In genomic region chr16:73038552-73038951, GRCm38 (mm10) we compare ENCODE assay signal across 20 mouse cellular contexts.
DNase-seq lines count a peak whose midpoint lies in the region; ATAC-seq and TF ChIP-seq lines count a peak whose summit lies in the region.
"Had no signal": no experiment of that assay in that cellular context is flagged by ENCODE, and none has a peak within 500 bp of the region (broad histone marks: within the 10 kb centered on the region; RNA-seq: fewer than 3 reads in every experiment).

No protein-coding gene starts in this region.

- H3K4me1 ChIP-seq in intestine, embryonic 15.5 days (replicated peaks), result no peaks in the 10 kb centered on the region
- H3K4me1 ChIP-seq in intestine, postnatal 0 days (replicated peaks; ENCODE audit: control insufficient read depth, insufficient read depth, low read length), result no peaks in the 10 kb centered on the region
- H3K4me1 ChIP-seq in neural tube, embryonic 11.5 days (ENCODE audit: control insufficient read depth, insufficient read depth, low read length), result no peaks in the 10 kb centered on the region
- no peaks in the 10 kb centered on the region for H3K4me1 ChIP-seq in neural tube, embryonic 15.5 days
- no peaks in the 10 kb centered on the region for H3K4me1 ChIP-seq in intestine, embryonic 16.5 days (ENCODE audit: control insufficient read depth, insufficient read depth, low read length)
- no peaks in the 10 kb centered on the region for H3K4me1 ChIP-seq in kidney, embryonic 15.5 days
- H3K4me1 ChIP-seq: embryonic facial prominence, embryonic 10.5 days; forebrain, embryonic 13.5 days; heart, embryonic 12.5 days had no signal

- TF ChIP-seq CTCF in intestine, postnatal 0 days (IDR thresholded peaks at IDR 0.05; ENCODE audit: low read depth), result no peak

- no peak overlapping the region for H3K9ac ChIP-seq in intestine, embryonic 15.5 days
- H3K9ac ChIP-seq in intestine, postnatal 0 days (ENCODE audit: low read depth, low read length), result no peak overlapping the region
- H3K9ac ChIP-seq in neural tube, embryonic 11.5 days (ENCODE audit: low read length), result no peak overlapping the region
- H3K9ac ChIP-seq in neural tube, embryonic 15.5 days (replicated peaks), result no peak overlapping the region
- no peak overlapping the region for H3K9ac ChIP-seq in intestine, embryonic 16.5 days (ENCODE audit: low read depth, low read length)
- H3K9ac ChIP-seq in kidney, embryonic 15.5 days, result no peak overlapping the region
- H3K9ac ChIP-seq: forebrain, embryonic 13.5 days; forebrain, postnatal 0 days; heart, embryonic 12.5 days; hindbrain, embryonic 14.5 days had no signal

- H3K27ac ChIP-seq in intestine, embryonic 15.5 days, result no peak overlapping the region
- H3K27ac ChIP-seq in intestine, postnatal 0 days (ENCODE audit: low read depth, low read length), result no peak overlapping the region
- H3K27ac ChIP-seq in neural tube, embryonic 11.5 days (ENCODE audit: low read depth, low read length), result no peak overlapping the region
- no peak overlapping the region for H3K27ac ChIP-seq in neural tube, embryonic 15.5 days (replicated peaks)
- H3K27ac ChIP-seq in intestine, embryonic 16.5 days (ENCODE audit: low read length), result no peak overlapping the region
- H3K27ac ChIP-seq in kidney, embryonic 15.5 days, result no peak overlapping the region
- H3K27ac ChIP-seq: embryonic facial prominence, embryonic 10.5 days; forebrain, embryonic 13.5 days; gastrocnemius, adult 2 months; hindbrain, embryonic 14.5 days had no signal

- no peak for DNase-seq in neural tube, embryonic 11.5 days (ENCODE audit: low spot score)
- peak; percentile 66 for DNase-seq in embryo, embryonic 10 days (ENCODE audit: low spot score)
- no peak for DNase-seq in frontal cortex, postnatal 14 days (ENCODE audit: low spot score in 2 of 2)
- DNase-seq: adrenal gland, adult 8-10 months; cerebellum, adult 2 months; cerebellum, postnatal 10 days; forebrain, postnatal 0 days; gastrocnemius, adult 2 months; gastrocnemius, postnatal 25 days had no signal

- H3K9me3 ChIP-seq in intestine, embryonic 15.5 days, result no peaks in the 10 kb centered on the region
- H3K9me3 ChIP-seq in intestine, postnatal 0 days (ENCODE audit: control insufficient read depth), result no peaks in the 10 kb centered on the region
- no peaks in the 10 kb centered on the region; the same call in 1 of the 2 replicates for H3K9me3 ChIP-seq in neural tube, embryonic 11.5 days (ENCODE audit: control insufficient read depth, low read length)
- H3K9me3 ChIP-seq in neural tube, embryonic 15.5 days (replicated peaks), result peaks cover 6% of the 10 kb centered on the region; the same call in 1 of the 2 replicates
- no peaks in the 10 kb centered on the region for H3K9me3 ChIP-seq in intestine, embryonic 16.5 days (ENCODE audit: control insufficient read depth, low read length)
- 0 out of 2 replicates have a peak, but pooled peaks cover 5% of the 10 kb centered on the region for H3K9me3 ChIP-seq in kidney, embryonic 15.5 days (replicated peaks)
- H3K9me3 ChIP-seq: forebrain, embryonic 13.5 days had no signal

- no peaks in the 10 kb centered on the region for H3K27me3 ChIP-seq in intestine, embryonic 15.5 days (replicated peaks)
- H3K27me3 ChIP-seq in intestine, postnatal 0 days (replicated peaks; ENCODE audit: control insufficient read depth, insufficient read depth, low read length), result no peaks in the 10 kb centered on the region
- no peaks in the 10 kb centered on the region for H3K27me3 ChIP-seq in neural tube, embryonic 11.5 days (ENCODE audit: control insufficient read depth, insufficient read depth, low read length)
- H3K27me3 ChIP-seq in neural tube, embryonic 15.5 days (replicated peaks), result no peaks in the 10 kb centered on the region
- H3K27me3 ChIP-seq in intestine, embryonic 16.5 days (replicated peaks; ENCODE audit: control insufficient read depth, insufficient read depth, low read length), result no peaks in the 10 kb centered on the region
- no peaks in the 10 kb centered on the region for H3K27me3 ChIP-seq in kidney, embryonic 15.5 days
- H3K27me3 ChIP-seq: CH12.LX; forebrain, embryonic 13.5 days; heart, embryonic 12.5 days had no signal

- WGBS in intestine, embryonic 15.5 days, result 53% methylated on average over 7 of the region's 7 CpGs
- 39% methylated on average over 7 of the region's 7 CpGs for WGBS in intestine, postnatal 0 days
- WGBS in neural tube, embryonic 11.5 days, result 38% methylated on average over 7 of the region's 7 CpGs
- WGBS in neural tube, embryonic 15.5 days, result 33% methylated on average over 7 of the region's 7 CpGs
- 48% methylated on average over 7 of the region's 7 CpGs for WGBS in intestine, embryonic 16.5 days
- 53% methylated on average over 7 of the region's 7 CpGs for WGBS in kidney, embryonic 15.5 days

- H3K36me3 ChIP-seq in intestine, embryonic 15.5 days, result 0 out of 2 replicates have a peak, but pooled peaks cover 2% of the 10 kb centered on the region
- no peaks in the 10 kb centered on the region for H3K36me3 ChIP-seq in intestine, postnatal 0 days (ENCODE audit: control insufficient read depth, insufficient read depth)
- peaks cover 3% of the 10 kb centered on the region for H3K36me3 ChIP-seq in neural tube, embryonic 11.5 days (ENCODE audit: control insufficient read depth, insufficient read depth, low read length)
- H3K36me3 ChIP-seq in neural tube, embryonic 15.5 days, result peaks cover 22% of the 10 kb centered on the region
- peaks cover 3% of the 10 kb centered on the region; the same call in 1 of the 2 replicates for H3K36me3 ChIP-seq in intestine, embryonic 16.5 days (ENCODE audit: control insufficient read depth, insufficient read depth, low read length)
- H3K36me3 ChIP-seq in kidney, embryonic 15.5 days, result peaks cover 52% of the 10 kb centered on the region

- no peak overlapping the region for H3K4me3 ChIP-seq in intestine, embryonic 15.5 days (replicated peaks)
- H3K4me3 ChIP-seq in intestine, postnatal 0 days (ENCODE audit: low read depth, low read length), result no peak overlapping the region
- no peak overlapping the region for H3K4me3 ChIP-seq in neural tube, embryonic 11.5 days (ENCODE audit: low read depth, low read length)
- no peak overlapping the region for H3K4me3 ChIP-seq in neural tube, embryonic 15.5 days (replicated peaks)
- no peak overlapping the region for H3K4me3 ChIP-seq in intestine, embryonic 16.5 days (ENCODE audit: low read length)
- no peak overlapping the region for H3K4me3 ChIP-seq in kidney, embryonic 15.5 days (replicated peaks)
- H3K4me3 ChIP-seq: embryonic facial prominence, embryonic 10.5 days; forebrain, embryonic 13.5 days; gastrocnemius, adult 2 months; heart, embryonic 12.5 days had no signal

- no peak overlapping the region for H3K4me2 ChIP-seq in intestine, embryonic 15.5 days (replicated peaks)
- no peak overlapping the region for H3K4me2 ChIP-seq in intestine, postnatal 0 days (replicated peaks; ENCODE audit: low read depth)
- no peak overlapping the region for H3K4me2 ChIP-seq in neural tube, embryonic 11.5 days (ENCODE audit: low read depth)
- H3K4me2 ChIP-seq in neural tube, embryonic 15.5 days, result no peak overlapping the region
- H3K4me2 ChIP-seq in intestine, embryonic 16.5 days (ENCODE audit: low read depth, low read length), result no peak overlapping the region
- H3K4me2 ChIP-seq in kidney, embryonic 15.5 days, result no peak overlapping the region
- H3K4me2 ChIP-seq: forebrain, embryonic 13.5 days; heart, embryonic 12.5 days; hindbrain, embryonic 14.5 days had no signal

- ATAC-seq in intestine, embryonic 15.5 days, result 0 out of 2 replicates have a peak, but pooled peaks have one; percentile 25
- ATAC-seq in intestine, postnatal 0 days, result no peak
- peak; percentile 38; the same call in 1 of the 2 replicates for ATAC-seq in neural tube, embryonic 11.5 days (ENCODE audit: insufficient read depth, low FRiP score, low TSS enrichment)
- ATAC-seq in neural tube, embryonic 15.5 days (ENCODE audit: low FRiP score), result no peak
- peak; percentile 44; the same call in 1 of the 2 replicates for ATAC-seq in intestine, embryonic 16.5 days
- ATAC-seq in kidney, embryonic 15.5 days (replicated peaks; ENCODE audit: low FRiP score), result no peak
- ATAC-seq: forebrain, embryonic 13.5 days; forebrain, postnatal 0 days; Patski had no signal

Comparison
In these comparisons a context has a peak if more than half of its experiments do, and no peak if none do; other contexts are left out.
1. ATAC-seq: peak in intestine, embryonic 15.5 days (single experiment), neural tube, embryonic 11.5 days (single experiment) and intestine, embryonic 16.5 days (single experiment); none in intestine, postnatal 0 days (single experiment), neural tube, embryonic 15.5 days (single experiment) and kidney, embryonic 15.5 days (single experiment).